Mouse (Mus musculus) megakaryocyte, embryonic 14.5 days (primary cell): ENCODE data around the gene Pacsin2.

Experiments
- FLI1 ChIP-seq: IDR thresholded peaks from 2 replicates; pipeline ENCODE4 v1.6.1; 2012; ENCODE audit warnings: low read length, inconsistent platforms, mixed read lengths
- GATA1 ChIP-seq: IDR thresholded peaks from 3 replicates; pipeline ENCODE4 v1.6.1; 2012; ENCODE audit warnings: mixed read lengths, low read length, inconsistent platforms, borderline replicate concordance

GRCm38 (mm10) chr15:83418685-83419084 is 45.7 kb downstream of the Pacsin2 start:
- TF ChIP-seq GATA1 = no peak
- no peak for TF ChIP-seq FLI1
